Mouse (Mus musculus) NIH3T3 (cell line): ENCODE measurements around the gene Hspbp1.

Experiments used
- DNase-seq: peaks from one replicate; pipeline ENCODE4 v3.0.0-alpha.2; 2012; ENCODE audit warnings: low read depth

The Hspbp1 gene

DNA sequence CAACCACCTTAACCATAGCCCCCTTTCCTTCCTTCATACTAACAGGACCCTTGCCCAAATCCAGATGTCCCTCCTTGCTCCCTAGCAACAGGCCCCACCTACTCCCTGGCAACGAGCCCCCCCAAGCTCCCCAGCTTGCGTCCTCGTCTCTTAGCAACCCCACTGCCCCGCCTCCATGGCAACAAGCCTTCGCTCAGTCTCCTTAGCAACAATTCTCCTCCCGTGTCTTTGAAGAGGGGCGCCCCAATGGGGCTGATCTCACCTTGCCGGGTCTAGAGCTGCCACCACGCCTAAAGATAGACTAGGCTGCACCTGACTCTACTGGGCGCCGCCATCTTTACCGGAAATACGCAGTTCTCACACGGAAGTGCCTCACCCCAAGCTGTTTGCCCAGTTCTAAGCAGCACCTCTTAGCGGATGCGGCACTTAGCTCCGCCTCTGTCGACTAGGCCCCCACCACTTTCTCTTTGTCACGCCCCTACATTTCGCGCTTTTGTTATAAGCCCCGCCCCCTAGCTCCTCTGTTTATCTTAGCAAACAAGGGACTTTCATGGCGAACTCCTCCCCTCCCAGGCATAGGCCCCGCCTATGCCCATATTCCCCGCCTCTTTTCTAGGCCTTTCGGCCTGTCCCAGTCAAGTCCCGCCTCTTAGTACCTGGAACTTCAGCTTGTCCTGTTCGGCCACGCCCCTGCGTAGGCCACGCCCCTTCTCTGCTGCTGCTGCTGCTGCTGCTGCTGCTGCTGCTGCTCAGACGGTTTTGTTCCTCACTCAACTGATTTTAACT is at the start of gene Hspbp1:
Hspbp1 (minus strand) TSS at position 437 of the 786 bp plus-strand sequence.
- peak; percentile 99 for DNase-seq

DNA sequence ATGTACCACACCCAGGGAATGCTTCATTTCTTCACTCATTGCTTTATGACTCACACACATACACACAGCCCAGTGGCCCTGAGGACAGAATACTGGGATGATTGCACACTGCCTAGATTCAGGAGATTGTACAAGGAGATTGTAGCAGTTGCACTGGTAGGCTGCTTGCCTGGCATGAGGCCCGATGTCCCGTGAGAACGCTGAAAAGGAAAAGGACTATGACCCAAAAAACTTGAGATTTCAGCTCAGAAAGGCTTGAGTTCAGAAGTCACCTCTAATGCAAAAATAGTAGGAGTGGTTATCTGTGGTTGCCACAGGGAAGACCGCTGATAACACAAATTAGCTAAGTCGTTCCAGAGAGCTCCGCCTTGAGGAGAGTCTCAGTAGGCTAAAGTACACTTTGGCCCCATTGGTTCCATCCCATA is 48.1 kb upstream of the Hspbp1 start:
- DNase-seq: peak; percentile 31

DNA sequence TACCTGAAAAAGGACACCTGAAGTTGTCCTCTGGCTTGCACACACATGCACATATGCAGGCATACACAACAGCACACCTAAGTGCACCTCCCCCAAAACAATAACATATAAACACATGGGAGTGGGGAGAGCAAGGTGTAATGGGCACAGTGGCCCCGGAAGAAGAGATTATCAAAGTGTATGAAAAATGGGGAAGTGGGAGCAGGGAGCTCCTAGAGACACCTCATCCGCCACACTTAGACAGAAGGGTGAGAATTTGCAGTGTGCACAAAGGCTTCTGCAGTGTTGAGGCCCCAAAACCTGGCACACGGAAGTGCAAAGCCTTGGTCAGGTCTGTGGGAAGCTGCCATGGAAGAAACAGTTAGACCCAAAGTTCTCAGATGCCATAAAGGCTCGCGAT is 46.2 kb upstream of the Hspbp1 start:
- no peak for DNase-seq

DNA sequence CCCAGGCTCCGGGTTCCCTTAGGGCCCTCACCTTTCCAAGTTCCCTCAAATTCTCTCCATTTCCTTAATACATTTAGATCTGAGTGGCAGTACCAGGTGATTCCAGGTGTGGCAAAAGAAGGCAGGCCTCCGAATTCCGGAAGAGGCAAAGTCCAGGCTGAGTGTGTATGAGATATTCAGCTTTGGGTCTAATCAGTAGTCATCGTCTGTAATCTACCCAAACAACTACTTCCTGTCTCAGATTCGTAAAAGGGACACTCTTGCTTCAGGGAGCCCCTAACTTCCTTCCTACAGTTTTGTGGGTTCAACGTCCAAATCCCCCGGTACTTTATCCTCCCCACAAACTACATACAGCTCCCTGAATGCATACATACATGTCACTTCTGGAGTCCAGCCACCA is 40.3 kb upstream of the Hspbp1 start, which contains the start of gene Tmem150b:
Tmem150b (minus strand) TSS at position 81 of the 400 bp plus-strand sequence.
- DNase-seq: no peak

DNA sequence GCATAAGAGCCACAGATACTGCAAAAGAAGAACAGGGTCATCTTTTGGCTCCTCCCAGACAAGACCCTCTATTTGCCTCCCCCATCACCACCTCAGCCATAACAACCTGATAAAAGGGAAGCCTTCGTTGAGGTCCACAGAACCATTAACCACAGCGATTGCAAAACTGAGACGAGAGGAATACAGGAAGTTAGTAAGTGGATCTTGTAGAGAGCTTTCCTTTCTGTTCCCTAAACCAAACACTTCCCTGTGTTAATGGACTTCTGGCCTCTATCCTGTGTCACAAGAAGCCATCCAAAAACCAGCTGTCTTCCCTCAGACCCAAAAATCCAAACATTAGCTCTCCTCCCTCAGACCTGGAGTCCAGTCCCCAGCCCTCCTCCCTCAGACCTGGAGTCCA is 39.5 kb upstream of the Hspbp1 start:
- no peak for DNase-seq

DNA sequence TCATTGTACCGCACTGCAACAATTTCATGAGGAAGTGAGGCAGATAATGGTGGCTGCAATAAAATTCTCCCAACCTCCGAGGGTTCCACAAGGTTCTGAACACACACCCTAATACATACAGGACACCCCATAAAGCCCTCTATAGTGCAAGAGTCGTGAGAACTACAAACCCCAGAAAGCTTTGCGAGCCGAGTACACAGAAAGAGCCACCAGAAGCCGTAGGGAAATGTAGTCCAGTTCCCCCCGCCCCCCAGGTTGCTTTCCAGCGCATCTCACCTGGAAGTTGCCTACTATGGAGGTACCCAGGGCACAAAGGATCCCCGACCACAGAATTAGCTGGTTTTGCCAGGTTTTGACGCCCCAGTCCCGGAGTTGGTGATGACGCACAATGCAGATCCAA is 38.6 kb upstream of the Hspbp1 start:
- no peak for DNase-seq

DNA sequence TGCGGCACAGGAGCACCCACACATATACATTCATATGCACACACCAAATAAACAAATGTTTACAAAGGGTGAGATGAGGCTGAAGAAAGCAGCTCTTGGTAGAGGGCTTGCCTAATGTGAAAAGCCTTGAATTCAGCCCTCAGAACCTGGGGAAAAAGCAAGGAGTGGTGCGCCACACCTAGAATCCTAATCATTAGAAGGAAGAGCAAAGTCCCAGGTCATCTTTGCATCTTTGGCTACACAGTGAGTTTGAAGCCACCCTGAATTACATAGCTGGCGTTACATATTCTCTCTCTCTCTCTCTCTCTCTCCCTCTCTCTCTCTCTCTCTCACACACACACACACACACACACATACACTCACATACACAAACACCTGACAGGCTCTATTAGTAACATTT is 34.4 kb upstream of the Hspbp1 start:
- DNase-seq: no peak

DNA sequence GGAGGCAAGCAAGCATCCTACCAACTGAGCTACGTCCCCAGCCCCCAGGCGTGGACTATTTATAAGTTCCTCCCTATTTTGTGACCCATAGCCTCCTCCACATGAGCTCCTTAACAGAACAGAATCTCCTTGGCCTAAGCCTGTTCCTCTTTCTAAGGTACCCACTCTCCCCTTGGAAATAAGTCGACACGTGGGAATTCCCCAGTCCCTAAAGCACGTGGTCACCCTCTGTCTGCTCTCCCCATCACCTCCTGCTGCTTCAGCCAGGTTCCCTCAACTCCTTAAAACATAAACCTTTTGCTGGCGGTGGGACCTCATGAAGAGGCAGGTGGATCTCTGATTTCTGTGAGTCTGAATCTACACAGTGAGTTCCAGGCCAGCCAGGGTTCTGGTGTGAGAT is 32.1 kb upstream of the Hspbp1 start:
- no peak for DNase-seq

DNA sequence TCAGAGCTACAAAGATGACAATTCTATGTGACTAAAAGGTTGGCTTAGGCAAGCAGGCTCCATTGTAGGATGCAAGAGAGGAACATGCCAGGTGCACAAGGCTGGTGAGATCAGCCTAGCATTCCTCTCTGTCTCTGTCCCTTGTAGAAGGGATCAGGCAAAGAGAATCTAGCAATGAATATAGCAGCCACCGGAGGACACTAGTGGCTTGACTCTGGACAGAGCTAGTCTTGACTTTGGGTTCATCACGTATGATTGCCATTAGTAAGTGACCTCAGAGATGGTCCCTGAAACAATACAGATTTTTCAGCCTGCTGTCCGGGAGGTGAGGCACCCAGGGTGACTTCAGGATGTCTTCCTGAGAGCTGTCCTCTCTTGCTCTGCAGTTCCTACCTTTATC is 27.7 kb upstream of the Hspbp1 start:
- no peak for DNase-seq

DNA sequence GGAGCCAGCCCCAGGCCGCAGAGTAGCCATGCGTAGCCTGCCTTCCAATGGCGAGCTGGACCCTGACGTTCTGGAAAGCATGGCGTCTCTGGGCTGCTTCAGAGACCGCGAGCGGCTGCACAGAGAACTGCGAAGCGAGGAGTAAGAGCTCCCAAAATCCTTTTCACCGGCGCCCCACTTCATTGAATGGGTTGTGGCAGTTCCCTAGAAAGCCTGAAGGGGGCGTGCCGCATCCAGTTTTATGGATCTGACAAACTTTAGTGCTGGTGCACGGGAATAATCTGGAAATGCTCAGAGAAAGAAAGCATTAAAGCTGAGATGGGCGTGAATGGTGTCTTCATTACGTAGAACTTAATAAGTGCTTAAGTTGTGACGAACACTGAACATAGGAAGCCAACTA is 20.2 kb upstream of the Hspbp1 start:
- peak; percentile 55 for DNase-seq

DNA sequence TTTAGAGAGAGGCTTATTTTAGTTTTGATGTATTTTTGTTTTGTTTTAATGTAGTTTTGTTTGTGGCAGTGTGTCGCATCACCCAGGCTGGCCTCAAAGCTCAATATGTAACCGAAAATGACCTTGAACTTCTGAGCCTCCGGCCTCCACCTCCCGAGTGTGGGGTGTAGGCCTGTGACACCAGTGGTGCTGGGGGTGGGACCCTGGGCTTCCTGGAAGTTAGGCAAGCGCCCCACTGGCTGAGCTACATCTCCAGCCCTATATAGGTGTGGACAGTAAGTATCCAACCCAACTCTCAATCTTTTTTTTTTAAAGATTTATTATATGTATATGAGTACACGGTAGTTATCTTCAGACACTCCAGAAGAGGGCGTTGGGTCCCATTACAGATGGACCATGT is 18.3 kb upstream of the Hspbp1 start:
- DNase-seq: no peak

DNA sequence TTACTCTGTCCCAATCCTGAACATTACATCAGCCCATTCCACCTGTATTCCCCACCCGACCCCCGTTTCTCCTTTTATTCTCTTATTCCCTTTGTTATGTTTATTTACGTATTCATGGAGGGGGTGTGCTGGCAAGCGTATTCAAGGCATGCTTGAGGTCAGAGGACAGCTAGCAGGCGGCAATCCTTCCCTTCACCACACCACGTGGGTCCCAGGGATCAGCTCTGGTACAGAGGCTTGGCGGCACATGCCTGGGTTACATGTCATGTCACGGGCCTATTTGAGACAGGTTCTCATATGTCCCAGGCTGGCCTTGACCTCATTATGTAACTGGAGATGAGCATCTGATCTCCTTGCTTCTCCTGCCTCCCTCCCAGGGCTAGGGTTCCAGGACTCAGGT is 17.5 kb upstream of the Hspbp1 start:
- no peak for DNase-seq

DNA sequence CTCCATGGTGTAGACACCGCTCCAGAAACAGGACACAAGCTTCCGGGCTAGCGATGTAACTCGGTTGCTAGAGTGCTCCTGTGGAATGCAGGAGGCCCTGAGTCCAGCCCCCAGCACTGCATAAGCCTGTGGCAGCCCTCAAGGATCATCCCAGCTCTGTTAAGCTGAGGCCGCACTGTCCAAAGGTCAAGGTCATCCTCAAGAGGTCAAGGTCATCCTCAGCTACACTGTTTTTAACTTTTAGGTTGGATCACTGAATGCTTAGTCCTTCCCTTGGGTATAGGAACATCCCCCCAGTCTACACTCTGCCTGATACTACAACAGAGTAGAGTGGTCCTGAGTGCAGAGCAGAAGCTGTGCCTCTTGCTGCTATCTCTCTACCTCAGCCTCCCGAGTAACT is 8.1 kb upstream of the Hspbp1 start:
- DNase-seq: no peak

DNA sequence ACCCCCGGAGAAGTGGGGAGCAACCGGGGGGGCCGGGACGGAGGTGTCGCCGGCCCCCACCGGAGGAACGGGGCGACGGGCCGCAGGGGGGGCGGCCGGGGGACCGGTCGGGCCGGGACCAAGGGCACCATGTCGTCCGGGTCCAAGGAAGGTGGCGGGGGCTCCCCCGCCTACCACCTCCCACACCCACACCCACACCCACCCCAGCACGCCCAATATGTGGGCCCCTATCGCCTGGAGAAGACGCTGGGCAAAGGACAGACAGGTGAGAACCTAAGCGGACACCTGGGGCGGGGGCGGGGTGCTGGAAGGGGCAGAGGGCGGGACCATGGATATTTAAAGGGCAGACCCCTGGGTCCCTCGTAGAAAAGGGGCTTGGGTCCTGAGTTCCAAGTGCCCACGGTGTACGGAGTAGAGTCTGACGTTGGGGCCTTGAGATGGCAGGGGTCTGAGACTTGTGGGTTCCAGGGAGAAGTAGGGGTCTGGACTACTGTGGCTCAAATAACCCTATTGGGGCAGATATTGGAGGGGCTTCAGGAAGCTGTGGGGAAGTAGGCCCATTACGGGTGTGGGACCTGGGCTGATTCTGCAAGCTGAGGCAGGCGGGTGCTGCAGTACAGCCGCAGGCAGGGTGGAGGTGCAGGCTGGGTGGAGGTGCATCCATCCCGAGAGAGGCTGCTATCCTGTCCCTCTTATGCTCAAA is 6.2 kb upstream of the Hspbp1 start:
- peak; percentile 26 for DNase-seq

DNA sequence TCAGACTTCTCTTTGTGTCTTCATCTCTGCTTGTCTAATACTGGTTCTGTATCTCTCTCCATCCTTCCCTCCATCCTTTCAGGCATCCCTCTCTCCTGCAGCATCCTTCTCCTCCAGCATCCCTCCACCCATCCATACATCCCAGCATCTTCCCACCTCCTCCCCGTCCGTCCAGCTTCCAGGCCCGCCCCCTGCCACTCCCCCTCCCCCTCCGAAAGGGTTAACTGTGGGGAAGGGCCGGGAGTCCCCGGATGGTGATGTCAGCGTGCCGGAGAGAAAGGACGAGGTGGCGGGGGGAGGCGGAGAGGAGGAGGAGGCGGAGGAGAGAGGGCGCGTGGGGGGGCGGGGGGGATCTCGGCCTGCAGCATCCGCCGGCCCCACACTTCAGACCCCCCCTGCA is 5.5 kb upstream of the Hspbp1 start, which contains the start of gene Brsk1:
Brsk1 (plus strand) TSS at position 218 of the 400 bp plus-strand sequence.
- DNase-seq: peak; percentile 91

DNA sequence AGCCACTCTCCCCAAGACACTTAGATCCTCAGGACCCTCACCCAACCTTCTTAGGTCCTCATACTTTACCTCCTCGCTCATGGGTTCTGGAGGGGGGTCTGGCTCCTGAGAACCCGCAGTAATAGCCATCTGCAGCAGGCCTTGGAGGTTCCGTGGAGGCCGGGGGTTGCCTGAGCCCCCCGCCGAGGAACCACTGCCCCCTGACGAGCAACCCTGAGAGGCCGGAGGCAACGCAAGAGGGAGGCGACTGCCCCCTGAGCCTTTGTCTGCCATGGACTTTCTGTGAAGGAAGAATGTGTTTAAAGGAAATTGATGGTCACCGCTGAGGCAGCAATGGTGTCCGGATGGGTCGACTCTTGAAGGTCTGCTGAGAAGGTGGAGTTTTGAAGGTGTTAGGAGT is 665 bp downstream of the Hspbp1 start:
- DNase-seq: no peak

DNA sequence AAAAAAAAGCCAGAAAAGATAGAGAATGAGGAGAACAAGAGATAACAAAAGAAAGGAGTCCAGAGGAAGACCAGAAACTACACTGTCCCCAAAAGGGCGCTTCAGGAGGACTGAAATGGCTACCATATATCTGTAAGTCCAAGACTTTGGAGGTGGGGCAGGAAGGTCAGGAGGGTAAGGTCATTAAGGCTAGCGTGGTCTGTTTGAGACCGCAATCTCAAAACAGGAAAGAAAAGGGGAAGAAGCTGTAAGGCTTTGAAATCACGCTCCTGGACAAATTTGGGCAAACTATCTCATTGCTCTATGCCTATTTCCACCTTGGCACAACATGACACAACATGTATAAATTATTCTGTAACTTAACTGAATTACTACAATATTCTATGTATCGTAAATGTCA is 1.6 kb downstream of the Hspbp1 start:
- DNase-seq: no peak

DNA sequence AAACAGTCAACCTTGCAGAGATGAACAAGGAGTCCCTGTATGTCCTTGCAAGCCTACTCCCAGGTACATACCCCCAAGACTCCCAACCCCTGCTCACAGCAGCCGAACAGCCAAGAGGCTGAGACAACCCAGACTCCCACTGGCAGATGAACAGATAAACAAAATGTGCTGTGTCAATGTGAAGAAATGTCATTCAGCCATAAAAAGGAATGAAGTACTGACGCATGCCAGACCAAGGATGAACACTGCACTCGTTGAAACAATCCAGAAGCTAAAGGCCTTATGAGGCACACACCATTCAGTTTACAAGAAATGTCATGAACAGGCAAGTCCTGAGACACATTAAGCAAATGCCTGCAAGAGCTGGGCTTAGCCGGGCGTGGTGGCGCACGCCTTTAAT is 9.7 kb downstream of the Hspbp1 start:
- no peak for DNase-seq

DNA sequence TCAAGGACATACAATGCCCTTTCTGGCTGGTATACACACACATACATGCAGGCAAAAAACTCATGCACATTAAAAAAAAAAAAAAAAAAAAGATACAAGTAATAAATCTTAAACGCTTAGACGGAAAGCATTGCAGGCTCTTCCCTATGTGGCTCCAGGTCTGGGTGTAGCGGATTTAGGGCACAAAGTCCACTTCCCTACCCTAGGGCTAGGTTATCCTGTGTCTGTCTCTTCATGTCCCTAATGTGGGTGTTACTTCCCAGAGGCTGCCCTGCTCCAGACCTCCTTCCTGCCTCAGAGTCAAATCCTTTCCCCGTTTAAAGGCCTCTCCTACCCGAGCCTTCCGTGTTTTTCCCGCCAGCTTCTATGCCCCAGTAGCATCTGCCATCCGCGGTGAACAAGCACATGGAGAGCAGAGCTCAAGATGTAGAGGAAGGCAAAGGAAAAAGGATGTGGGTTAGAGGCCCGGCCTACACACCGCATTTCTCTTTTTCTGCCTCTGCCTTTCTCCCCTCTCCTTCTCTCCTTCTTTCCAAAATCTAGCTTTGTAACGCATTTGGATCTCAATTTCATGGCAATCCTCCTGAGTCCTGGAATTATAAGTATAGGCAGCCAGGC is 10.6 kb downstream of the Hspbp1 start:
- no peak for DNase-seq

DNA sequence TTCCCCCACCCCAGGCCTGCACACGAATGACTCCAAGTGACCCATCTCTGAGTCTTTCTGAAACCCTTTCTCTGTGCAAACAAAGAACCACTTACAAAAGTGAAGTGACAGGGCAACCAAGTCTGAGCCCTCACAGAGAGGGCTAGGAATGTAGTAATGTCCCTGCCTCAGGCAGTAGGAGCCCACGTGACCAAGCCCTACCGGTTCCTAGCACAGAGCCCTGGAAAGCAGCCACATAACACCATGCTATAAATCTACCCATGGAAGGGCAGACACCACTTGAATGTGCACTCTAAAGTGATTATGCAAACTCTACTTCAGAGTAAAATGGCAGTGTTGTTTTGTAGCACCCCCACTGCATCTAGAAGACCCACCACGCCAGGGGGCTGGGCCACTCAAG is 12.9 kb downstream of the Hspbp1 start:
- peak; percentile 51 for DNase-seq

DNA sequence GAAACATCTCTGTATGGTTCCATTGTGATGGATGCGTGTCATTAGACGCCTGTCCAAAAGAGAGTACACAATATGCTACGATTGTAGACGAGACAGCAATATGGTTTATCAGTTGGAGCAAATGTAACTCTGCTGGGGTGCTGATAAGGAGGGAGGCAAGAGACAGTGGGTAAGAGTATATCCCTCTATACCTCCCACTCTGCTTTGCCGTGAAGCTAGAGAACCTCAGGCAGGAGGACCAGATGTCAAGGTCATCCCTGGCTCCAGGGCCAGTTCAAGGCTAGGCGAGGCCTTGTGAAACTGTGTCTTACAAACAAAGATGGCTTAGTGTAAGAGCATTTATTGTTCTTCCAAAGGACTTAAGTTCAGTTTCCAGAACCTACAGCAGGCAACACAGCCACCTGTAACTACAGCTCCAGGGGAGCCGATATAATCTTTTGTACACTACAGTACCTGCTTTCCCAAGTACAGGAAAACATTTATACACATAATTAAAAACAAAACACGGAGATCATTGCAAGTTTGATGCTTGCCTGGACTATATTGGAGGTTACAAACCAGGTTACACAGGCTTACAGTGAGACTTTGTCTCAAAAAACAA is 14.1 kb downstream of the Hspbp1 start:
- no peak for DNase-seq

DNA sequence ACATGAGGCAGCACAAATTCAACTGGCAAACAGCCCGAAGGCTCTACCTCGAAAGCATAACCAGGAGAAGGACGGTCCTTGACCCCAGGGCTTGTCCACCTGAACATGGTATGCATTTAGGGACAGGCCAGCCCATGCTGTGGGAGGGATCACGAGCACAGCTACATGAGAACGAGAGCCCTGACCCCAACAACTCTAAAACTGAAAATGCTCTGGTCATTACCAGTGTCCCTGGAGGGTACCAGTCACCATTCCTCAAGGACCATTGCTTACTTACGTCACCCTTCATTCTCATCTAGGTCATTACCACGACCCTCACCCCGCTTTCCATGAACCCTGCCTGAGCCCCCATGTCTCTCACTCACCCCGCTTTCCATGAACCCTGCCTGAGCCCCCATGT is 15.7 kb downstream of the Hspbp1 start:
- DNase-seq: no peak

DNA sequence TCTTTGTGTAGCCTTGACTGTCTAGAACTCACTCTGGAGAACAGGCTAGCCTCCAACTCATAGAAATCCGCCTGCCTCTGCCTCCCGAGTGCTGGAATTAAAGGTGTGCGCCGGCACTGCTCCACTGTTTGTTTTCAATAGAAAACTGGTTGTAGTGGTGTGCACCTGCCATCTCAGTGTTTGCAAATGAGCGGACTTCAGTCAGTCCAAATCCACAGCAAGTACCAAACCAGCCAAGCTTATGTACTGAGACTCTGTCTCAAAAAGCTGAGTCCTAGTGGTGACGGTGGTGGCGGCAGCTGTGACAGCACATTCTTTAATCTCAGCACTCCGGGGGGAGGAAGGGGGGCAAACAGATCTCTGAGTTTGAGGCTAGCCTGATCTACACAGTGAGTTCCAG is 16.4 kb downstream of the Hspbp1 start:
- no peak for DNase-seq
